Mouse (Mus musculus) liver, embryonic 14.5 days (tissue): ENCODE results near the gene Stxbp1.

Experiments used
- CTCF ChIP-seq: IDR thresholded peaks from 2 replicates; pipeline ENCODE4 v1.5.1; 2016; ENCODE audit warnings: antibody characterized with exemption, low read depth, control low read depth
- EP300 ChIP-seq: IDR thresholded peaks from 2 replicates; pipeline ENCODE4 v1.6.1; 2016; ENCODE audit warnings: antibody characterized with exemption, low read depth

DNA sequence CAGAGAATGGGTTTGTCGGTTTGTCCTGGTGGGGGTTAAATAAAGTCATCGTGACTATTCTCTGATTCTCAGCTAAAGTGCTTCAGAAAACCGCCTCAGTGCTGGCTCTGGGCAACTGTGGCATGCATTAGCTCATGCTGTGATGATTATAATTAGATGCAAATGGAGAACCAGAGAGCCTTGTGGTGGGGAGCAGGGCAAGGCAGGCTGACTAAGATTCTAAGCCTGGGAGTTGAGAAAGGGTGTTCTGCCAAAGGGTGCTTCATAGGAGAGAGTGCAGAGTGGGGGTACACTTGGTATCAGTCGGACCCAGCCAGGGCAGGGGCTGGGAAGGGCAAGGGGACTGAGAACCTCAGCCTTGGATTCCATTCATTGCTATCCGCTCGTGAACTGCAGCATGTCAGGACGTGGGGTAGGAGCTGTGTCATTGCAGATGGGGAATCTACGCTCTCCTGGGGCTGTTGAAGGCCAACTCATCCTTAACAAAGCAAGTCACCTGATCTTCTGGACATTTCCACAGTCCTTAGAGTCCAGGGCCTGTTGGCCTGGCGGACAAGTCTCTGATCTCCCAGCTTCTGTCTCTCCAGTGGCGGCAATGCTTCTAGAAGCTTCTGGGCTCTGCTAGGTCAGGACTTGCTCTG lies 49.6 kb upstream of the Stxbp1 start:
- TF ChIP-seq CTCF (no peak), EP300 (no peak)
